Mouse (Mus musculus): ENCODE measurements around the gene Fntb. TPM values are rescaled to one million over a fixed set of nuclear protein-coding genes. Genes with fewer than 3 reads are reported as not detected.

Fntb gene
- polyA plus RNA-seq, 1 experiment from 2014 or later: 16.2 TPM

GRCm38 (mm10) chr12:76776898-76777297 is 11.5 kb downstream of the Fntb start:
- no peak overlapping the region for H3K4me2 ChIP-seq (ENCODE audit: low read depth, low read length)
- TF ChIP-seq EP300 (IDR thresholded peaks at IDR 0.05; ENCODE audit: low read depth) (no peak), CTCF (IDR thresholded peaks at IDR 0.05; ENCODE audit: low read depth) (no peak)
- no peaks in the 10 kb centered on the region for H3K9me3 ChIP-seq (ENCODE audit: low read length)
- H3K36me3 ChIP-seq (replicated peaks; ENCODE audit: insufficient read depth, low read length): peaks cover 3% of the 10 kb centered on the region; the same call in 1 of the 2 replicates
- no peak overlapping the region for H3K4me3 ChIP-seq (ENCODE audit: low read depth, low read length)
- no peak overlapping the region for H3K9ac ChIP-seq (replicated peaks)
- DNase-seq (no peak), ATAC-seq (no peak)
- no peak overlapping the region for H3K27ac ChIP-seq (ENCODE audit: low read depth)
- 61% methylated on average over 5 of the region's 5 CpGs for whole genome bisulfite sequencing (ENCODE audit: insufficient replicate concordance)
- no peaks in the 10 kb centered on the region; the same call in 1 of the 2 replicates for H3K4me1 ChIP-seq (ENCODE audit: insufficient read depth)
- H3K27me3 ChIP-seq (ENCODE audit: insufficient read depth, low read length): no peaks in the 10 kb centered on the region

- no peak overlapping the region for H3K27ac ChIP-seq (ENCODE audit: low read depth)
- H3K27me3 ChIP-seq (ENCODE audit: insufficient read depth, low read length): no peaks in the 10 kb centered on the region
- H3K4me2 ChIP-seq (ENCODE audit: low read depth, low read length): no peak overlapping the region
- ATAC-seq (no peak), DNase-seq (no peak)
- H3K36me3 ChIP-seq (replicated peaks; ENCODE audit: insufficient read depth, low read length): peaks cover 3% of the 10 kb centered on the region; the same call in 1 of the 2 replicates
- H3K9ac ChIP-seq (replicated peaks): no peak overlapping the region
- TF ChIP-seq CTCF (IDR thresholded peaks at IDR 0.05; ENCODE audit: low read depth) (peak; percentile 40), EP300 (IDR thresholded peaks at IDR 0.05; ENCODE audit: low read depth) (no peak)
- H3K4me3 ChIP-seq (ENCODE audit: low read depth, low read length): no peak overlapping the region
- H3K4me1 ChIP-seq (ENCODE audit: insufficient read depth): no peaks in the 10 kb centered on the region; the same call in 1 of the 2 replicates
- H3K9me3 ChIP-seq (ENCODE audit: low read length): no peaks in the 10 kb centered on the region
These were observed 12.5 kb downstream of the Fntb start for GRCm38 (mm10) chr12:76777845-76778244.

- 77% methylated on average over 10 of the region's 10 CpGs for WGBS (ENCODE audit: insufficient replicate concordance)
- Histone ChIP-seq H3K27me3 (ENCODE audit: insufficient read depth, low read length) (no peaks in the 10 kb centered on the region), H3K9me3 (ENCODE audit: low read length) (no peaks in the 10 kb centered on the region), H3K27ac (ENCODE audit: low read depth) (no peak overlapping the region), H3K36me3 (replicated peaks; ENCODE audit: insufficient read depth, low read length) (peaks cover 3% of the 10 kb centered on the region; the same call in 1 of the 2 replicates), H3K4me3 (ENCODE audit: low read depth, low read length) (no peak overlapping the region), H3K9ac (replicated peaks) (no peak overlapping the region), H3K4me2 (ENCODE audit: low read depth, low read length) (no peak overlapping the region), H3K4me1 (ENCODE audit: insufficient read depth) (no peaks in the 10 kb centered on the region)
- no peak for DNase-seq
- no peak for TF ChIP-seq EP300 (IDR thresholded peaks at IDR 0.05; ENCODE audit: low read depth)
- no peak for TF ChIP-seq CTCF (IDR thresholded peaks at IDR 0.05; ENCODE audit: low read depth)
- ATAC-seq: no peak
These were observed 13.1 kb downstream of the Fntb start for GRCm38 (mm10) chr12:76778305-76779083.

GRCm38 (mm10) chr12:76779951-76780350 is 14.6 kb downstream of the Fntb start:
- peaks cover 3% of the 10 kb centered on the region; the same call in 1 of the 2 replicates for H3K36me3 ChIP-seq (replicated peaks; ENCODE audit: insufficient read depth, low read length)
- H3K9ac ChIP-seq (replicated peaks): no peak overlapping the region
- no peak overlapping the region for H3K27ac ChIP-seq (ENCODE audit: low read depth)
- 86% methylated on average over 5 of the region's 5 CpGs for WGBS (ENCODE audit: insufficient replicate concordance)
- H3K4me2 ChIP-seq (ENCODE audit: low read depth, low read length): no peak overlapping the region
- TF ChIP-seq EP300 (IDR thresholded peaks at IDR 0.05; ENCODE audit: low read depth) (no peak), CTCF (IDR thresholded peaks at IDR 0.05; ENCODE audit: low read depth) (no peak)
- no peaks in the 10 kb centered on the region for H3K9me3 ChIP-seq (ENCODE audit: low read length)
- no peaks in the 10 kb centered on the region for H3K27me3 ChIP-seq (ENCODE audit: insufficient read depth, low read length)
- 0 out of 2 replicates have a peak, but pooled peaks cover 3% of the 10 kb centered on the region for H3K4me1 ChIP-seq (ENCODE audit: insufficient read depth)
- DNase-seq (no peak), ATAC-seq (no peak)
- H3K4me3 ChIP-seq (ENCODE audit: low read depth, low read length): no peak overlapping the region

GRCm38 (mm10) chr12:76780639-76781468 is 15.5 kb downstream of the Fntb start:
- 83% methylated on average over 12 of the region's 12 CpGs for WGBS (ENCODE audit: insufficient replicate concordance)
- no peak for DNase-seq

GRCm38 (mm10) chr12:76784056-76784619 is 18.7 kb downstream of the Fntb start:
- H3K9ac ChIP-seq (replicated peaks): no peak overlapping the region
- WGBS (ENCODE audit: insufficient replicate concordance): 64% methylated on average over 10 of the region's 10 CpGs
- H3K4me1 ChIP-seq (ENCODE audit: insufficient read depth): 0 out of 2 replicates have a peak, but pooled peaks cover 3% of the 10 kb centered on the region
- H3K9me3 ChIP-seq (ENCODE audit: low read length): no peaks in the 10 kb centered on the region
- no peaks in the 10 kb centered on the region for H3K27me3 ChIP-seq (ENCODE audit: insufficient read depth, low read length)
- DNase-seq: no peak
- ATAC-seq: peak; percentile 76
- H3K36me3 ChIP-seq (replicated peaks; ENCODE audit: insufficient read depth, low read length): no peaks in the 10 kb centered on the region
- H3K4me2 ChIP-seq (ENCODE audit: low read depth, low read length): no peak overlapping the region
- TF ChIP-seq EP300 (IDR thresholded peaks at IDR 0.05; ENCODE audit: low read depth) (no peak), CTCF (IDR thresholded peaks at IDR 0.05; ENCODE audit: low read depth) (no peak)
- no peak overlapping the region for H3K4me3 ChIP-seq (ENCODE audit: low read depth, low read length)
- H3K27ac ChIP-seq (ENCODE audit: low read depth): peak overlapping the region; percentile 36

More at GRCm38 (mm10) chr12:76780639-76781468, 15.5 kb downstream of the Fntb start:
- TF ChIP-seq CTCF (IDR thresholded peaks at IDR 0.05; ENCODE audit: low read depth) (no peak), EP300 (IDR thresholded peaks at IDR 0.05; ENCODE audit: low read depth) (no peak)
- no peak overlapping the region for H3K4me3 ChIP-seq (ENCODE audit: low read depth, low read length)
- H3K9ac ChIP-seq (replicated peaks): no peak overlapping the region
- peaks cover 3% of the 10 kb centered on the region; the same call in 1 of the 2 replicates for H3K36me3 ChIP-seq (replicated peaks; ENCODE audit: insufficient read depth, low read length)
- H3K9me3 ChIP-seq (ENCODE audit: low read length): no peaks in the 10 kb centered on the region
- no peak overlapping the region for H3K27ac ChIP-seq (ENCODE audit: low read depth)
- H3K4me2 ChIP-seq (ENCODE audit: low read depth, low read length): no peak overlapping the region
- no peaks in the 10 kb centered on the region for H3K27me3 ChIP-seq (ENCODE audit: insufficient read depth, low read length)
- H3K4me1 ChIP-seq (ENCODE audit: insufficient read depth): 0 out of 2 replicates have a peak, but pooled peaks cover 3% of the 10 kb centered on the region
- ATAC-seq: no peak

Measured in liver, postnatal 0 days (tissue).